Mouse (Mus musculus) neural tube, embryonic 14.5 days (tissue): ENCODE results near the gene Map3k9. TPM values are rescaled to one million over a fixed set of nuclear protein-coding genes. Genes with fewer than 3 reads are reported as not detected.

Experiments used
- ATAC-seq: fragments of 200-750 bp; cut with Nextera tagmentation; 2 replicates; pipeline ENCODE4 v1.8.0; 2017; ENCODE audit warnings: low read depth, mild to moderate bottlenecking, moderate TSS enrichment, moderate library complexity
- H3K27ac ChIP-seq: fragments of 300-500 bp; sonication (generic); 2 replicates; pipeline ENCODE4 v1.5.1; 2014; ENCODE audit warnings: low read depth, mild to moderate bottlenecking, control low read depth, low read length, moderate library complexity, mixed read lengths
- H3K27me3 ChIP-seq: fragments of 300-500 bp; sonication (generic); 2 replicates; pipeline ENCODE4 v1.6.1; 2014; ENCODE audit warnings: low read length; ENCODE audit not compliant: control insufficient read depth, insufficient read depth
- H3K36me3 ChIP-seq: fragments of 300-500 bp; sonication (generic); 2 replicates; pipeline ENCODE4 v1.6.1; 2014; ENCODE audit warnings: low read length, mixed read lengths; ENCODE audit not compliant: control insufficient read depth, insufficient read depth
- H3K4me1 ChIP-seq: fragments of 300-500 bp; sonication (generic); 2 replicates; pipeline ENCODE4 v1.6.1; 2014; ENCODE audit warnings: low read length; ENCODE audit not compliant: control insufficient read depth, insufficient read depth
- H3K4me2 ChIP-seq: fragments of 300-500 bp; sonication (generic); 2 replicates; pipeline ENCODE4 v1.6.1; 2014; ENCODE audit warnings: mild to moderate bottlenecking, low read depth, low read length, control low read depth
- H3K4me3 ChIP-seq: fragments of 300-500 bp; sonication (generic); 2 replicates; pipeline ENCODE4 v1.5.1; 2014; ENCODE audit warnings: low read depth, low read length, control low read depth, mixed read lengths
- H3K9ac ChIP-seq: fragments of 300-500 bp; sonication (generic); replicated peaks from 2 replicates; pipeline ENCODE4 v1.6.1; 2014; ENCODE audit warnings: low read depth, mild to moderate bottlenecking, control low read depth, low read length, mixed read lengths
- H3K9me3 ChIP-seq: fragments of 300-500 bp; sonication (generic); 2 replicates; pipeline ENCODE4 v1.6.1; 2016; ENCODE audit warnings: low read length; ENCODE audit not compliant: control insufficient read depth
- WGBS: fragments of 180-500 bp; shearing (Covaris S2); extraction: QIAGEN DNeasy Blood & Tissue Kit; methylation state at CpG from one replicate; pipeline ENCODE4 v1.1.7; 2014; 5-methylcytosine and 5-hydroxymethylcytosine counted together
- polyA plus RNA-seq: library from polyadenylated mRNA; unstranded; fragments of >200 nt; fragmentation: Nextera tagmentation; extraction: Ambion mirVana; gene quantifications from 2 replicates; pipeline ENCODE4 v1.2.1, GENCODE M21; 2014

Map3k9 gene
- polyA plus RNA-seq: 12.2 and 14.2 TPM in 2 replicates

GRCm38 (mm10) chr12:81781105-81781909, at the start of gene Map3k9:
Gene Map3k9 (minus strand): TSS chr12:81781175.
- H3K4me3 ChIP-seq: peak within 1 kb of the TSS; percentile 88
- no peaks in the 10 kb centered on the region for H3K36me3 ChIP-seq
- peak within 1 kb of the TSS; percentile 79 for H3K27ac ChIP-seq
- under 1% methylated on average over 33 of the region's 56 CpGs for WGBS
- H3K9ac ChIP-seq: peak within 1 kb of the TSS; percentile 82
- peak; percentile 97 for ATAC-seq
- peak within 1 kb of the TSS; percentile 47 for H3K4me2 ChIP-seq
- peaks cover 8% of the 10 kb centered on the region for H3K4me1 ChIP-seq
- 0 out of 2 replicates have a peak, but pooled peaks cover 3% of the 10 kb centered on the region for H3K27me3 ChIP-seq
- no peaks in the 10 kb centered on the region for H3K9me3 ChIP-seq

GRCm38 (mm10) chr12:81828355-81828754, 47.4 kb upstream of the Map3k9 start:
- Histone ChIP-seq H3K4me2 (no peak overlapping the region), H3K36me3 (no peaks in the 10 kb centered on the region), H3K9me3 (no peaks in the 10 kb centered on the region), H3K4me3 (no peak overlapping the region), H3K4me1 (no peaks in the 10 kb centered on the region), H3K27ac (no peak overlapping the region), H3K27me3 (no peaks in the 10 kb centered on the region), H3K9ac (no peak overlapping the region)
- WGBS: 55% methylated on average over 2 of the region's 2 CpGs
- no peak for ATAC-seq

GRCm38 (mm10) chr12:81822778-81823480, 42.0 kb upstream of the Map3k9 start:
- no peak overlapping the region for H3K9ac ChIP-seq
- H3K4me2 ChIP-seq: no peak overlapping the region
- no peaks in the 10 kb centered on the region for H3K9me3 ChIP-seq
- no peaks in the 10 kb centered on the region for H3K36me3 ChIP-seq
- WGBS: 82% methylated on average over 4 of the region's 4 CpGs
- no peaks in the 10 kb centered on the region for H3K27me3 ChIP-seq
- no peak overlapping the region for H3K27ac ChIP-seq
- no peak for ATAC-seq
- no peak overlapping the region for H3K4me3 ChIP-seq
- H3K4me1 ChIP-seq: no peaks in the 10 kb centered on the region

GRCm38 (mm10) chr12:81822176-81822575, 41.2 kb upstream of the Map3k9 start:
- no peak for ATAC-seq
- Histone ChIP-seq H3K27me3 (no peaks in the 10 kb centered on the region), H3K4me1 (no peaks in the 10 kb centered on the region), H3K9ac (no peak overlapping the region), H3K9me3 (no peaks in the 10 kb centered on the region), H3K4me2 (no peak overlapping the region), H3K4me3 (no peak overlapping the region), H3K36me3 (no peaks in the 10 kb centered on the region), H3K27ac (no peak overlapping the region)
- WGBS: 80% methylated on average over 4 of the region's 4 CpGs

DNA sequence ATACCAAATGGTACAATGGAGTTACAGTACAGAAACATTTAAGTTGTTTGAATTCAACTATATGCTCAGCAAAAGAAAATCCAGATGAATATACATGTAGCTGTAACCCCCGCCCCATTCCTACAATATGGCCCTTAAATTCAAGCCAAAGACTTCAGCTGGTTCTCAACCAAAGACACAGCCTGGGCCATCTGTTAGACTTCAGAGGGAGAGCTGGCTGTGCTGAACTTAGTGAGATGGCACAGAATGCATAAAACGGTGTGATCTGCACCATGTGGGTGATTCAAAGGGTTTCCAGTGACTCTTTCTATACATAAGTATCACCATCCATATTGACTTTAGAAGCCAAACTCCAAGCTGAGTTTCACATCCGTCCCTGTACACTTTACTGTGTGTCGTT, 39.7 kb upstream of the Map3k9 start:
- Histone ChIP-seq H3K4me1 (no peaks in the 10 kb centered on the region; the same call in 1 of the 2 replicates), H3K9ac (no peak overlapping the region), H3K4me3 (no peak overlapping the region), H3K36me3 (no peaks in the 10 kb centered on the region), H3K27ac (no peak overlapping the region), H3K9me3 (no peaks in the 10 kb centered on the region), H3K4me2 (no peak overlapping the region), H3K27me3 (no peaks in the 10 kb centered on the region)
- ATAC-seq: no peak
- 84% methylated on average over 4 of the region's 4 CpGs for WGBS

DNA sequence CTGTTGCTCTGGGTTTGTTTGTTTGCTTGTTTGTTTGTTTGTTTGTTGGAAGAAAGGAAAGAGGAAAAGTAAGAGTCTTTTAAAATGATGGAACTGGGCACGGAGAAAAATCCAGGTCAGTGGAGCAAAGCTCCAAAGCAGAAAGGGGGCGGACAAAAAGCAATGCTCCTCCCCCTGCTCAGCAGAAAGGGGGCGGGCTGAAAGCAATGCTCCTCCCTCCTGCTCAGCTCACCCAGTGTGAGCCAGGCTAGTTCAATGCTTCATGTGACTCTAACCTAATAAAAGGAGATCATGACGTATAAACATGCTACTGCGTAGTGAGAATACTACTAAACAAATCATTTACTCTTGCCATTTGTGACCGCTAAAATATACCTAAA, 36.1 kb upstream of the Map3k9 start:
- ATAC-seq: no peak
- H3K4me1 ChIP-seq: no peaks in the 10 kb centered on the region; the same call in 1 of the 2 replicates
- peak overlapping the region; percentile 26 for H3K4me2 ChIP-seq
- no peaks in the 10 kb centered on the region for H3K27me3 ChIP-seq
- whole genome bisulfite sequencing: 40% methylated on average over 6 of the region's 6 CpGs
- peak overlapping the region; percentile 35 for H3K27ac ChIP-seq
- H3K36me3 ChIP-seq: no peaks in the 10 kb centered on the region
- no peak overlapping the region for H3K9ac ChIP-seq
- no peak overlapping the region for H3K4me3 ChIP-seq
- no peaks in the 10 kb centered on the region for H3K9me3 ChIP-seq

DNA sequence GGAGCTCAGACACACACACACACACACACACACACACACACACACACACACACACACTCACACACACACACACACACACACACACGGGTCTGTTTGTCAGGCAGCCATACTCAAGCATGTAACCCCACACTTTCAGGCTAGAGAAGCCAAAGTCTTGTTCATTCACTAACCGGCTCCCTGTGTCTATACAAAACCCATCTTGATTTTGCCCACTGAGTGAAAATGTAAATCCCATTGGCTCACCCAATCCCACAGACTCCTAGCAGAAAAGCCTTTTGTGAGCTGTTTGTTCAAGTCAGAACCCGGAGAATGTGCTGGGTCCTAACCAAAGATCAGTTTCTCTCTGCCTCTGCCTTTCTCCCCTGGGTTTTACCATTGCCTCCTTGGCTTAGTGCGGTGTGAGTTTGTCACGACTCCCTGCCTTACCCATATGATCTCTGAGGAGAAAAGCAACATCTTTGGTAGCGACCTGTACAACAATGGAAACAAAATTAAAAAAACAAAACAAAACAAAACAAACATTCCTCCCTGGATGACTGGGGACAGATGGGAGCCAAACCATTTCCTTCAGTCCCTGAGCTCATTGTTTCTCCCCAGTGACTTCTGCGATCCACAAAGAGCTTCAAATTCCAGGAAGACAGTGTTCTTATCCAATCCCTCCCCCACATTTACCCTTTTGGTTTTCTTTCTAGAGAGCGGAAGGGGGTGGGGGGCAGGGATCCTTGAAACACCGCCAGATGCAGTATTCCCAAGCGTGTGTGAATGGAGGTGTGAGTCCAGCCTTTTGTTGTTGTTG, 35.6 kb upstream of the Map3k9 start:
- no peak overlapping the region for H3K4me3 ChIP-seq
- peak overlapping the region; percentile 35 for H3K27ac ChIP-seq
- no peaks in the 10 kb centered on the region; the same call in 1 of the 2 replicates for H3K4me1 ChIP-seq
- ATAC-seq: no peak
- H3K27me3 ChIP-seq: no peaks in the 10 kb centered on the region
- no peaks in the 10 kb centered on the region for H3K36me3 ChIP-seq
- no peak overlapping the region for H3K9ac ChIP-seq
- peak overlapping the region; percentile 26 for H3K4me2 ChIP-seq
- WGBS: 16% methylated on average over 10 of the region's 10 CpGs
- no peaks in the 10 kb centered on the region for H3K9me3 ChIP-seq

DNA sequence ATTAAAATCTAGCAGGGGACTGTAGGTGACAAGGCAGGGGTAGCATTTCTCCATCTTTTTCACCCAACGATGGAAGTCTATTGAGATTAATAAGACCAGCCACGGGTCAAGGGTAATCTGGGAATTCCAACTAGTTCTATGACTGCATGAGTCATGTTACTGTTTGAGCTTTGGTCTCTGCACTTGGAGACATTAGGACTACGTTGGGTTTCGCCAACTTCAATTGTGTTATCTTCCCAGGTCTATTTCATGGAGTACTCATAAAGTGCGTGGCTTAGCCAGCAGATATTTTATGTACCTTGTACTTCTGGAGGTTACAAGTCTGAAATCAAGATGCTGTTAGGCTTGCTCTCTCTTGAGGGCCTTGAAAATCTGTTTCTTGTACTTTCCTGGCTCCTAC, 33.8 kb upstream of the Map3k9 start:
- Histone ChIP-seq H3K9ac (no peak overlapping the region), H3K27me3 (no peaks in the 10 kb centered on the region), H3K9me3 (no peaks in the 10 kb centered on the region), H3K4me1 (no peaks in the 10 kb centered on the region; the same call in 1 of the 2 replicates), H3K4me3 (no peak overlapping the region), H3K36me3 (no peaks in the 10 kb centered on the region), H3K4me2 (no peak overlapping the region), H3K27ac (no peak overlapping the region)
- no peak for ATAC-seq
- 93% methylated on average over 5 of the region's 5 CpGs for WGBS
